Mouse (Mus musculus): ENCODE results near the gene Ptprs.

GRCm38 (mm10) chr17:56473611-56473905 is 2.7 kb downstream of the Ptprs start:
- no peak for TF ChIP-seq CTCF (IDR thresholded peaks at IDR 0.05; ENCODE audit: insufficient read depth, low read depth, low read length)
- no peak for TF ChIP-seq POLR2A (IDR thresholded peaks at IDR 0.05; ENCODE audit: insufficient read depth, low read depth, low read length)

Data from olfactory bulb, adult 2 months (tissue).